9 mouse cellular contexts compared by ENCODE assay signal in the genomic region with DNA sequence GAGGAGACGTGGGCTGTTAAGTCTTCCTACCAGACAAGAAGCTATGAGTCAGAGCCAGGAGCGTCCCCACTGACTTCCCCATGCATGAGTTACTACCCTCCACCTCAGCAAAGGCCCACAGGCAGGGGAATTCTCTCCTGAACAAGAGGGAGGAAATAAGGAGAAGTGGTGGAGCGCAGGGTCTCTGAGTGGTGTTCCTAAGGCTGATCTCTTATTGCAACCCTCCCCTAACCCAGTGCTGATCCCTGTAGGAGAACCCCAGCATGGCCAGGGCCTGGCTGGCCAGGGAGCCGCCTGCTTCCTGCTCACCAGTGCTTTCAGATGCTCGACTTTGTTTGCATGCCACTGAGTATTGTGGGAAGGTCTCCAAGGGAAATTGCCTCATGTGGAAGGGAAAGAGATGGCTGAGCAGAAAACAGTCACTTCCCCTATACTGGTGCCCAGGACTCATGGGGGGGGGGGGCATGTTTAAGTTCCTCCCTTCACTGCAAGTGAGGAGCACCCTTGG.
DNase-seq lines count a peak whose midpoint lies in the region; ATAC-seq and TF ChIP-seq lines count a peak whose summit lies in the region.
"Had no signal": no experiment of that assay in that cellular context is flagged by ENCODE, and none has a peak within 500 bp of the region (broad histone marks: within the 10 kb centered on the region; RNA-seq: fewer than 3 reads in every experiment).

No protein-coding gene starts in this region.

- H3K4me3 ChIP-seq in lung, embryonic 14.5 days (ENCODE audit: low read depth, low read length): no peak overlapping the region

- peak; percentile 39 for DNase-seq in adrenal gland, postnatal 10 days
- no peak for DNase-seq in adrenal gland, postnatal 25 days
- peak; percentile 54 for DNase-seq in adipocyte (ENCODE audit: low spot score)
- DNase-seq in heart, postnatal 10 days: peak; percentile 63 to 70
- peak; percentile 50 for DNase-seq in lung, embryonic 14.5 days
- DNase-seq in urinary bladder, adult 2 months (ENCODE audit: low spot score): no peak
- DNase-seq in gastrocnemius, postnatal 10 days: no peak
- DNase-seq in cerebellum, adult 18-20 months: no peak
- DNase-seq: B cell, adult 2 months had no signal

- peaks cover 4% of the 10 kb centered on the region for H3K4me1 ChIP-seq in lung, embryonic 14.5 days (ENCODE audit: insufficient read depth)

- H3K9me3 ChIP-seq in lung, embryonic 14.5 days (ENCODE audit: low read depth, low read length): peaks cover 4% of the 10 kb centered on the region; the same call in 1 of the 2 replicates

- TF ChIP-seq CTCF in lung, embryonic 14.5 days (IDR thresholded peaks at IDR 0.05; ENCODE audit: low read depth): no peak

- H3K4me2 ChIP-seq in lung, embryonic 14.5 days: no peak overlapping the region

- 61% methylated on average over 5 of the region's 5 CpGs for WGBS in lung, embryonic 14.5 days

- no peak overlapping the region for H3K9ac ChIP-seq in lung, embryonic 14.5 days

- H3K36me3 ChIP-seq in lung, embryonic 14.5 days (ENCODE audit: insufficient read depth): no peaks in the 10 kb centered on the region

- peak overlapping the region; percentile 44; the same call in 1 of the 2 replicates for H3K27ac ChIP-seq in lung, embryonic 14.5 days (ENCODE audit: low read depth)

- intact Hi-C loops in heart, postnatal 10 days (cut with DNase I): no loop called here

- no peaks in the 10 kb centered on the region for H3K27me3 ChIP-seq in lung, embryonic 14.5 days (ENCODE audit: insufficient read depth, low read length)

- peak; percentile 62 for ATAC-seq in lung, embryonic 14.5 days (ENCODE audit: insufficient read depth)

Comparison
In these comparisons a context has a peak if more than half of its experiments do, and no peak if none do; other contexts are left out.
1. DNase-seq: peak in adrenal gland, postnatal 10 days (single experiment), adipocyte (single experiment), heart, postnatal 10 days (2 of 2) and lung, embryonic 14.5 days (single experiment); none in adrenal gland, postnatal 25 days (single experiment), urinary bladder, adult 2 months (single experiment), gastrocnemius, postnatal 10 days (single experiment) and cerebellum, adult 18-20 months (0 of 2).